In the genomic region with DNA sequence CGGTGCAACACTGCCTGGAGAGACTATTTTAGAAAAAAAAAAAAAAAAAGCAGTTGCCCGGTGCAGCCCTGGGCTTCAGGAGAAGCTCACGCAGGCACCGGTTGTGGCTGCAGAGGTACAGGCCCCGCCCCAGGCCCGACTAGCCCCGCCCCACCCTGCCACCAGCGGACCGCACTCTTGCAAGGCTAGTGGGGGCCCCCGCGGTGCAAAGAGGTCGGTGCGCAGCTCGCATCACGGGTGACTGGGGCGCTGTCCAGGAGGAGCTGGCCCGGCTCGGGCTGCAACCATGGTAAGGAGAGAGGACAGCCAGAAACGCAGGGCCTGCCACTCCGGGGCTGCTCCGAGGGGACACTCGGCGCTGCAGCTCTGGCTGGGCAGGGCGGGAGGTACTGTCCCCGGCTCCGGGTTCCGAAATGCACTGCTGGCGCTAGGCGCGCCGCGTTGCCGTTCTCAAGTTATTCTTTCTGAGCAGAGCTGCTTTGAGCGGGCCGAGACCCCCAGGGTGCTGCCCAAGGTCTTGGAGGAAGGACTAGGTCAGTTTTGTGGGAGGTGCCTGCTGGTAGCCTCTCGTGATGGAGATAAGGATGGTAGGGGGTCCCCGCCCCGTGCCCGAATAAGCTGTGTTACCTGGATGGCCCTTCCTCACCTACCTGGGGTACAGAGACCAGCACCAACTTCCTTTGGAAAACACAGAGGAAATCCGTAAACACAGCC, we compare ENCODE assay signal across 8 mouse cellular contexts. TPM values are rescaled to one million over a fixed set of nuclear protein-coding genes. Genes with fewer than 3 reads are reported as not detected.
DNase-seq lines count a peak whose midpoint lies in the region; ATAC-seq and TF ChIP-seq lines count a peak whose summit lies in the region.
"Had no signal": no experiment of that assay in that cellular context is flagged by ENCODE, and none has a peak within 500 bp of the region (broad histone marks: within the 10 kb centered on the region; RNA-seq: fewer than 3 reads in every experiment).

No protein-coding gene starts in this region.

- no peaks in the 10 kb centered on the region for H3K9me3 ChIP-seq in embryonic facial prominence, embryonic 11.5 days (replicated peaks; ENCODE audit: control insufficient read depth, low read length)
- H3K9me3 ChIP-seq in intestine, postnatal 0 days (ENCODE audit: control insufficient read depth) = no peaks in the 10 kb centered on the region
- no peaks in the 10 kb centered on the region for H3K9me3 ChIP-seq in limb, embryonic 14.5 days (ENCODE audit: control insufficient read depth, low read length)
- H3K9me3 ChIP-seq in midbrain, embryonic 14.5 days (ENCODE audit: control insufficient read depth, low read length) = no peaks in the 10 kb centered on the region

- H3K4me3 ChIP-seq in bone marrow, adult 2 months (replicated peaks; ENCODE audit: control insufficient read depth, low read depth, low read length) = peak overlapping the region; percentile 62
- H3K4me3 ChIP-seq in embryonic facial prominence, embryonic 11.5 days (ENCODE audit: low read depth, low read length) = peak overlapping the region; percentile 55
- H3K4me3 ChIP-seq in intestine, postnatal 0 days (ENCODE audit: low read depth, low read length) = peak overlapping the region; percentile 47
- H3K4me3 ChIP-seq in limb, embryonic 14.5 days (replicated peaks; ENCODE audit: low read length) = peak overlapping the region; percentile 54
- peak overlapping the region; percentile 57 for H3K4me3 ChIP-seq in midbrain, embryonic 14.5 days (replicated peaks; ENCODE audit: low read depth, low read length)
- H3K4me3 ChIP-seq in spleen, adult 2 months (ENCODE audit: extremely low read depth, insufficient read depth, insufficient read length) = peak overlapping the region; percentile 62

- TF ChIP-seq POLR2A in bone marrow, adult 2 months (IDR thresholded peaks at IDR 0.05; ENCODE audit: borderline replicate concordance, control insufficient read depth, low read depth, low read length) = peak; percentile 29; the same call in 1 of the 2 replicates
- TF ChIP-seq POLR2A in limb, embryonic 14.5 days (IDR thresholded peaks at IDR 0.05; ENCODE audit: borderline replicate concordance, extremely low read depth, insufficient read depth, insufficient read length) = no peak
- no peak for TF ChIP-seq POLR2A in spleen, adult 2 months (IDR thresholded peaks at IDR 0.05; ENCODE audit: low read depth, low read length)

- H3K27me3 ChIP-seq in embryonic facial prominence, embryonic 11.5 days (ENCODE audit: control insufficient read depth, insufficient read depth, low read length) = no peaks in the 10 kb centered on the region
- H3K27me3 ChIP-seq in intestine, postnatal 0 days (replicated peaks; ENCODE audit: control insufficient read depth, insufficient read depth, low read length) = no peaks in the 10 kb centered on the region
- H3K27me3 ChIP-seq in limb, embryonic 14.5 days (ENCODE audit: control insufficient read depth, insufficient read depth, low read length) = no peaks in the 10 kb centered on the region
- H3K27me3 ChIP-seq in midbrain, embryonic 14.5 days (ENCODE audit: control insufficient read depth, insufficient read depth, low read length) = no peaks in the 10 kb centered on the region
- H3K27me3 ChIP-seq in spleen, adult 2 months (ENCODE audit: control insufficient read depth, insufficient read depth, low read length) = no peaks in the 10 kb centered on the region

- no peak for TF ChIP-seq CTCF in bone marrow, adult 2 months (IDR thresholded peaks at IDR 0.05; ENCODE audit: control insufficient read depth, insufficient read depth, low read length)
- no peak for TF ChIP-seq CTCF in intestine, postnatal 0 days (IDR thresholded peaks at IDR 0.05; ENCODE audit: low read depth)
- TF ChIP-seq CTCF in spleen, adult 2 months (IDR thresholded peaks at IDR 0.05; ENCODE audit: extremely low read depth, insufficient read depth, insufficient read length, insufficient replicate concordance) = no peak

- peak overlapping the region; percentile 98 for H3K4me2 ChIP-seq in embryonic facial prominence, embryonic 11.5 days (ENCODE audit: low read depth, low read length)
- H3K4me2 ChIP-seq in intestine, postnatal 0 days (replicated peaks; ENCODE audit: low read depth) = peak overlapping the region; percentile 84
- H3K4me2 ChIP-seq in limb, embryonic 14.5 days (replicated peaks; ENCODE audit: low read depth, low read length, severe bottlenecking) = peak overlapping the region; percentile 89
- peak overlapping the region; percentile 93 for H3K4me2 ChIP-seq in midbrain, embryonic 14.5 days (ENCODE audit: low read length)

- H3K36me3 ChIP-seq in embryonic facial prominence, embryonic 11.5 days (replicated peaks; ENCODE audit: control insufficient read depth, insufficient read depth, low read depth, low read length) = no peaks in the 10 kb centered on the region
- H3K36me3 ChIP-seq in intestine, postnatal 0 days (ENCODE audit: control insufficient read depth, insufficient read depth) = no peaks in the 10 kb centered on the region
- no peaks in the 10 kb centered on the region for H3K36me3 ChIP-seq in limb, embryonic 14.5 days (ENCODE audit: control insufficient read depth, insufficient read depth, low read length)
- H3K36me3 ChIP-seq in midbrain, embryonic 14.5 days (ENCODE audit: control insufficient read depth, insufficient read depth, low read length) = no peaks in the 10 kb centered on the region
- H3K36me3 ChIP-seq in spleen, adult 2 months (ENCODE audit: control insufficient read depth, insufficient read depth, low read length) = no peaks in the 10 kb centered on the region

- DNase-seq in embryonic facial prominence, embryonic 11.5 days (ENCODE audit: low spot score) = peak; percentile 65
- peak; percentile 79 to 83 for DNase-seq in heart, adult 18-20 months
- DNase-seq in limb, embryonic 14.5 days (ENCODE audit: low spot score) = no peak
- peak; percentile 74 for DNase-seq in midbrain, embryonic 14.5 days
- DNase-seq in spleen, adult 2 months (ENCODE audit: low read depth in 1 of 2, low spot score in 2 of 2) = peak in 1 of 2 experiments; percentile 52

- peak overlapping the region; percentile 61 for H3K9ac ChIP-seq in embryonic facial prominence, embryonic 11.5 days (replicated peaks; ENCODE audit: low read length)
- peak overlapping the region; percentile 46 for H3K9ac ChIP-seq in intestine, postnatal 0 days (ENCODE audit: low read depth, low read length)
- peak overlapping the region; percentile 60 for H3K9ac ChIP-seq in limb, embryonic 14.5 days (ENCODE audit: low read depth, low read length, severe bottlenecking)
- H3K9ac ChIP-seq in midbrain, embryonic 14.5 days (replicated peaks; ENCODE audit: low read length) = peak overlapping the region; percentile 74

- ATAC-seq in embryonic facial prominence, embryonic 11.5 days (replicated peaks; ENCODE audit: insufficient number of reproducible peaks, low FRiP score, low TSS enrichment, low read depth) = peak; percentile 53; the same call in 1 of the 2 replicates
- ATAC-seq in intestine, postnatal 0 days = peak; percentile 75
- peak; percentile 54; the same call in 1 of the 2 replicates for ATAC-seq in limb, embryonic 14.5 days (ENCODE audit: low FRiP score, low read depth)
- ATAC-seq in midbrain, embryonic 14.5 days (ENCODE audit: low FRiP score, low TSS enrichment) = peak; percentile 64

- no peak overlapping the region for H3K27ac ChIP-seq in bone marrow, adult 2 months (ENCODE audit: control insufficient read depth, insufficient read depth, low read depth, low read length, poor library complexity)
- no peak overlapping the region for H3K27ac ChIP-seq in embryonic facial prominence, embryonic 11.5 days (replicated peaks; ENCODE audit: low read depth, low read length)
- peak overlapping the region; percentile 22; the same call in 1 of the 2 replicates for H3K27ac ChIP-seq in intestine, postnatal 0 days (ENCODE audit: low read depth, low read length)
- H3K27ac ChIP-seq in limb, embryonic 14.5 days (replicated peaks; ENCODE audit: low read depth, low read length) = no peak overlapping the region
- H3K27ac ChIP-seq in midbrain, embryonic 14.5 days (replicated peaks; ENCODE audit: low read depth, low read length) = peak overlapping the region; percentile 49; the same call in 1 of the 2 replicates
- peak overlapping the region; percentile 54 for H3K27ac ChIP-seq in spleen, adult 2 months (ENCODE audit: insufficient read depth, low read length)

- no peaks in the 10 kb centered on the region; the same call in 1 of the 2 replicates for H3K4me1 ChIP-seq in bone marrow, adult 2 months (ENCODE audit: control insufficient read depth, insufficient read depth, low read length)
- H3K4me1 ChIP-seq in embryonic facial prominence, embryonic 11.5 days (ENCODE audit: control insufficient read depth, insufficient read depth, low read length) = no peaks in the 10 kb centered on the region
- H3K4me1 ChIP-seq in intestine, postnatal 0 days (replicated peaks; ENCODE audit: control insufficient read depth, insufficient read depth, low read length) = no peaks in the 10 kb centered on the region; the same call in 1 of the 2 replicates
- peaks cover 6% of the 10 kb centered on the region for H3K4me1 ChIP-seq in limb, embryonic 14.5 days (ENCODE audit: control insufficient read depth, insufficient read depth, low read length)
- H3K4me1 ChIP-seq in midbrain, embryonic 14.5 days (ENCODE audit: control insufficient read depth, insufficient read depth, low read length) = peaks cover 19% of the 10 kb centered on the region
- peaks cover 2% of the 10 kb centered on the region; the same call in 1 of the 2 replicates for H3K4me1 ChIP-seq in spleen, adult 2 months (ENCODE audit: control insufficient read depth, insufficient read depth, insufficient read length)

- under 1% methylated on average over 40 of the region's 40 CpGs for WGBS in bone marrow, adult 2 months
- WGBS in embryonic facial prominence, embryonic 11.5 days = under 1% methylated on average over 39 of the region's 40 CpGs
- WGBS in intestine, postnatal 0 days = 1% methylated on average over 40 of the region's 40 CpGs
- WGBS in limb, embryonic 14.5 days = under 1% methylated on average over 39 of the region's 40 CpGs
- under 1% methylated on average over 40 of the region's 40 CpGs for WGBS in midbrain, embryonic 14.5 days
- under 1% methylated on average over 39 of the region's 40 CpGs for WGBS in spleen, adult 2 months

RNA-seq across cellular contexts. Expression of gene Sept4, which starts 9.7 kb away (rescaled TPM):
- 17.5 and 35.6 TPM in 2 replicates for polyA plus RNA-seq in bone marrow, adult 2 months (2011; ENCODE audit: insufficient read depth, insufficient read length, low replicate concordance, missing spikeins)
- polyA plus RNA-seq in embryonic facial prominence, embryonic 11.5 days (2014; fragmentation: Nextera tagmentation; extraction: Ambion mirVana) = 6.6 and 8.3 TPM in 2 replicates
- 10 to 100 TPM; 31.8 to 37.7 TPM for total RNA-seq in heart, adult 18-20 months (2021)
- 47.2 and 47.3 TPM in 2 replicates for polyA plus RNA-seq in intestine, postnatal 0 days (2015; fragmentation: Nextera tagmentation; extraction: Ambion mirVana)
- polyA plus RNA-seq in limb, embryonic 14.5 days (2012; rRNA removed) = 20.4 and 25.8 TPM in 2 replicates
- 20.5 and 25.7 TPM in 2 replicates for polyA plus RNA-seq in limb, embryonic 14.5 days (2014; fragmentation: Nextera tagmentation; extraction: Ambion mirVana)
- 20.0 and 21.5 TPM in 2 replicates for polyA plus RNA-seq in midbrain, embryonic 14.5 days (2014; fragmentation: Nextera tagmentation; extraction: Ambion mirVana)
- polyA plus RNA-seq in spleen, adult 2 months (2012; rRNA removed) = 25.1 and 25.7 TPM in 2 replicates

RNA-seq across cellular contexts. Expression of gene Gm11492, which starts 12.0 kb away (rescaled TPM):
- polyA plus RNA-seq in bone marrow, adult 2 months (2011; ENCODE audit: insufficient read depth, insufficient read length, low replicate concordance, missing spikeins) = not detected in 2 replicates
- not detected in 2 replicates for polyA plus RNA-seq in embryonic facial prominence, embryonic 11.5 days (2014; fragmentation: Nextera tagmentation; extraction: Ambion mirVana)
- not detected for total RNA-seq in heart, adult 18-20 months (2021)
- not detected in 2 replicates for polyA plus RNA-seq in intestine, postnatal 0 days (2015; fragmentation: Nextera tagmentation; extraction: Ambion mirVana)
- polyA plus RNA-seq in limb, embryonic 14.5 days (2012; rRNA removed) = not detected in 2 replicates
- not detected in 2 replicates for polyA plus RNA-seq in limb, embryonic 14.5 days (2014; fragmentation: Nextera tagmentation; extraction: Ambion mirVana)
- polyA plus RNA-seq in midbrain, embryonic 14.5 days (2014; fragmentation: Nextera tagmentation; extraction: Ambion mirVana) = not detected in 2 replicates
- polyA plus RNA-seq in spleen, adult 2 months (2012; rRNA removed) = not detected in 2 replicates
- total RNA-seq: left cerebral cortex, postnatal 10 days had no signal

RNA-seq across cellular contexts. Expression of gene Mtmr4, which starts 13.6 kb away (rescaled TPM):
- 8.7 and 9.0 TPM in 2 replicates for polyA plus RNA-seq in bone marrow, adult 2 months (2011; ENCODE audit: insufficient read depth, insufficient read length, low replicate concordance, missing spikeins)
- 61.1 and 61.9 TPM in 2 replicates for polyA plus RNA-seq in embryonic facial prominence, embryonic 11.5 days (2014; fragmentation: Nextera tagmentation; extraction: Ambion mirVana)
- total RNA-seq in heart, adult 18-20 months (2021) = 10 to 100 TPM; 22.9 to 25.2 TPM
- 11.1 and 12.2 TPM in 2 replicates for polyA plus RNA-seq in intestine, postnatal 0 days (2015; fragmentation: Nextera tagmentation; extraction: Ambion mirVana)
- 33.2 and 37.8 TPM in 2 replicates for polyA plus RNA-seq in limb, embryonic 14.5 days (2012; rRNA removed)
- polyA plus RNA-seq in limb, embryonic 14.5 days (2014; fragmentation: Nextera tagmentation; extraction: Ambion mirVana) = 29.0 and 29.5 TPM in 2 replicates
- polyA plus RNA-seq in midbrain, embryonic 14.5 days (2014; fragmentation: Nextera tagmentation; extraction: Ambion mirVana) = 54.1 and 75.1 TPM in 2 replicates
- 23.8 and 28.1 TPM in 2 replicates for polyA plus RNA-seq in spleen, adult 2 months (2012; rRNA removed)

RNA-seq across cellular contexts. Expression of gene Hsf5, which starts 38.6 kb away (rescaled TPM):
- polyA plus RNA-seq in bone marrow, adult 2 months (2011; ENCODE audit: insufficient read depth, insufficient read length, low replicate concordance, missing spikeins) = not detected in 2 replicates
- polyA plus RNA-seq in embryonic facial prominence, embryonic 11.5 days (2014; fragmentation: Nextera tagmentation; extraction: Ambion mirVana) = 0.20 and 0.32 TPM in 2 replicates
- not detected for total RNA-seq in heart, adult 18-20 months (2021)
- polyA plus RNA-seq in intestine, postnatal 0 days (2015; fragmentation: Nextera tagmentation; extraction: Ambion mirVana) = 0.05 TPM in 1 of 2 replicates, not detected in the other
- polyA plus RNA-seq in limb, embryonic 14.5 days (2012; rRNA removed) = 0.15 and 0.26 TPM in 2 replicates
- polyA plus RNA-seq in limb, embryonic 14.5 days (2014; fragmentation: Nextera tagmentation; extraction: Ambion mirVana) = 0.21 and 0.25 TPM in 2 replicates
- polyA plus RNA-seq in midbrain, embryonic 14.5 days (2014; fragmentation: Nextera tagmentation; extraction: Ambion mirVana) = 0.37 and 0.46 TPM in 2 replicates
- polyA plus RNA-seq in spleen, adult 2 months (2012; rRNA removed) = 0.01 TPM in 1 of 2 replicates, not detected in the other

Comparison
In these comparisons a context has a peak if more than half of its experiments do, and no peak if none do; other contexts are left out.
1. H3K27ac ChIP-seq: peak in intestine, postnatal 0 days (single experiment), midbrain, embryonic 14.5 days (single experiment) and spleen, adult 2 months (single experiment); none in bone marrow, adult 2 months (single experiment), embryonic facial prominence, embryonic 11.5 days (single experiment) and limb, embryonic 14.5 days (single experiment).
2. Peak in every context shown above with its lines, with median percentiles within 50 percentile points of each other: H3K4me3 ChIP-seq, ATAC-seq, H3K4me2 ChIP-seq and H3K9ac ChIP-seq.